Mouse (Mus musculus) lung, adult 2 months (tissue): Measurements from ENCODE around the gene Lamp1. TPM values are rescaled to one million over a fixed set of nuclear protein-coding genes. Genes with fewer than 3 reads are reported as not detected.

Experiments used
- DNase-seq: peaks from one replicate; pipeline ENCODE4 v3.0.0; 2022
- H3K4me1 ChIP-seq: fragments of 200-500 bp; 2 replicates; pipeline ENCODE4 v1.6.1; 2011; ENCODE audit warnings: low read length; ENCODE audit not compliant: control insufficient read depth, insufficient read depth
- H3K4me3 ChIP-seq: fragments of 200-500 bp; replicated peaks from 2 replicates; pipeline ENCODE3; 2011; ENCODE audit warnings: low read depth, mild to moderate bottlenecking, control low read depth, low read length; ENCODE audit errors: extremely low read depth
- CTCF ChIP-seq: fragments of 200-500 bp; IDR thresholded peaks from 2 replicates; pipeline ENCODE4 v1.5.1; 2011; ENCODE audit warnings: mild to moderate bottlenecking, low read length, control low read depth; ENCODE audit not compliant: insufficient read depth
- POLR2A ChIP-seq: fragments of 200-500 bp; IDR thresholded peaks from 2 replicates; pipeline ENCODE4 v1.6.1; 2011; ENCODE audit warnings: low read depth, mild to moderate bottlenecking, control low read depth, low read length, borderline replicate concordance; ENCODE audit errors: extremely low read depth
- WGBS: fragments of 180-500 bp; shearing (Covaris S2); methylation state at CpG from one replicate; pipeline ENCODE4 v1.1.7; 2018; 5-methylcytosine and 5-hydroxymethylcytosine counted together
- polyA plus RNA-seq: library from polyadenylated mRNA; depleted of rRNA; stranded (reverse); fragments of >200 nt; gene quantifications from 2 replicates; pipeline ENCODE4 v1.2.3, GENCODE M21; 2012; rRNA removed

Lamp1 gene
- polyA plus RNA-seq, 1 experiment: 729 TPM

DNA sequence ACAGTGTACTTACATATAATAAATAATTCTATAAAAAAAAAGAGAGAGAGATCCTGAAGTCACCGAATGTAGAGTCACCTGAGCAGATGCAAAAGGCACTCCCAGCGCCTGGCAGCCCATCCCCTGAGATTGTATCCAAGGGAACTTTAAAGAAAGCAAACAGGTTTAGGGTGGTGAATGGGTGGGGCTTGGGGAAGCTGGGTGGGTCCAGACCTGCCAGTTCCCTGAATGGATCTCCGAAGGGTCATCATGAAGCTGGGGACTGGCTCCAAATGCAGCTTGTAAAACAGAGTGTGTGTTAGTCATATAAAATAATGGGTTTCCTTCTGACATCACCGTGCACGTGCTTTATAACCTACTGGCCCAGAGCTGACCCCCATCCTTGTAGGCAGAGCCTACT is 47.3 kb downstream of the Lamp1 start:
- H3K4me3 ChIP-seq: no peak overlapping the region
- no peak for DNase-seq
- TF ChIP-seq POLR2A (no peak), CTCF (no peak)
- 62% methylated on average over 5 of the region's 5 CpGs for WGBS
- peaks cover 19% of the 10 kb centered on the region for H3K4me1 ChIP-seq

DNA sequence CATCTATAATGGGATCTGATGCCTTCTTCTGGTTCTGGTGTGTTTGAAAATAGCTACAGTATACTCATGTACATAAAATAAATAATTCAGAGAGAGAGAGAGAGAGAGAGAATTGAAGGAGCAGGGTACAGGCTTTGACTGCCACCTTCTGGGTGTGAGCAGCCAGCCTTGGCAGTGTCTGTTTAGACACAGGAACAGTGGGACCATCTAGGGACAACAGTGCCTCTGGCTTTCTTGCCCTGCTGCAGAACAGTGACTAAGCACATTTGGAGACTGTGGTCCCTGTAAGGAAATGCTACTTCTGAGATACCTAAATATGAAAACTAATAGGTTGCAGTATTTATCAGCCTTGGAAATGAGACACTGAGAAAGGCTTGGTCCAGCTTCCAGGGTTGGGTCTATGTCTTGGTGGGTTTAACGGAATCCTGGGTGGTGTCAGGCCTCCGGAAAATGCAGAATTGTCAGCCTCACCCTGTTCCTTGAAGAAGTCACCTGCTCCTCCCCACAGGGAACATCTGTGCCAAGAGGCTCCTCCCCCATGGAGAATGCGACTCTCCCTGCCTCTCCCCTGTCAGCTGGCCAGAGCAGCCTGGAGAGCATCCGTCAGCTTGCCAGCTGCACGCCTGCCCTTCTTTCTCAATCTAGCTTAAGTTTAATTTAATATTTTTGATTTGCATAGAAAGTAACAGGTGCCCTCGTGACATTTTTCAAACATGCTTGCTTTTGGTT is 49.8 kb downstream of the Lamp1 start:
- H3K4me3 ChIP-seq: no peak overlapping the region
- no peak for DNase-seq
- peaks cover 22% of the 10 kb centered on the region for H3K4me1 ChIP-seq
- 25% methylated on average over 6 of the region's 6 CpGs for WGBS
- TF ChIP-seq POLR2A (no peak), CTCF (peak; percentile 54; the same call in 1 of the 2 replicates)

DNA sequence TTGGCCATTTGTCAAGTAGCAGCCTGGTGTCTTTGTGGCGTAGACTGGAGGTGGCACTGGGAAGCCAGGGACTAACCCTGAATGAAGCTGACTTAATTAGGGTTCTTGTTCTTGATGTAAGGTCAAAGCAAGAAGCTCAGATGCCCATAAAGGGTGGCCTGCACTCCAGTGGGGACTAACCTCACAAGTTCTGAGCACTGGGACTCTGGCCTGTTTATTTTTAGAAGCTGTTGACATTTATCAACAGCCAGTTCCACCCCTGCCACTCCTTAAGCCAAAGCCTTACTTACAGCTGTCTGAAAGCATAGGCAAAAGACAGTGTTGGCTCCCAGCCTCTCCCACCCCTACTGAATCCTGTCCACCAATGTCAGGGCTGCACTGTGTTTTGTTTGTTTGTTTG is 50.8 kb downstream of the Lamp1 start:
- Histone ChIP-seq H3K4me1 (peaks cover 17% of the 10 kb centered on the region), H3K4me3 (no peak overlapping the region)
- TF ChIP-seq POLR2A (no peak), CTCF (no peak)
- no peak for DNase-seq
- WGBS: 39% methylated on average over 1 of the region's 1 CpGs

DNA sequence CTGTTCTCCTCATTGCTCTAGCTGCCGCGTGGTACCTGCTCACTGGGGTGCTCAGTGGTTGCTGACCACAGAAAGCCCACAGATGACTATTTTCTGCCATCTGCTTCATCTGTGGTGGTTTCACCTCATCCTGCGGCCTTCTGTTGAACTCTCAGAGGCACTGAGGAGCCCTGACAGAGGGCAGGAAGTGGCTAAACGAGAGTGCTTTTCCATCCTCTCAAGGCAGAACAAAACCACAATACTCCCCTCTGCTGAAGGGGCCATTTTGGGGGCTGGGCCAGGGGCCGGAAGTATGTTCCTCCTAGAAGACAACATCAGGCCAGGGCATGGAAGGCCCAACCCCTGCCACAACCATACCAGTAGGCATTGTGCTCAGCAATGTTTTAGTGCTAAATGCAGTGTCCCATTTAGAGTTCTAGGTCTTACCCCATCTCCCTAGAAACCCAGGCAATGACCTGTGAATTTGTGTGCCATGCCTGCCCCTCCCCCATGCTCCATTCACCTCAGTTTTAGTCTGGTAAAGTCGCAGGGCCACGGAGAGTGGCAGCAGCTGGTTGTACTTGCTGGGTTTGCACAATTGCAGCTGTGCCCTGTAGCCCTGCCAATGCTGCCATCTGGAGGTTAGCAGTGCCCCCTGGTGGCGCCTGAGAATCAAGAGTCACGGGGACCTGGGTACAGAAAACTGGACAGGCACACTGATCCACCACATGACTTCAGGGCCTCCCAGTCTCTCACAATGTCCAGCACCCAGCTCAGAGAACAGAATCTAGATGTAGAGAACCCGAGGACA is 54.7 kb downstream of the Lamp1 start:
- no peak overlapping the region for H3K4me3 ChIP-seq
- DNase-seq: peak; percentile 87
- whole genome bisulfite sequencing: 14% methylated on average over 10 of the region's 10 CpGs
- no peak for TF ChIP-seq POLR2A
- TF ChIP-seq CTCF: peak; percentile 79
- peaks cover 9% of the 10 kb centered on the region for H3K4me1 ChIP-seq

DNA sequence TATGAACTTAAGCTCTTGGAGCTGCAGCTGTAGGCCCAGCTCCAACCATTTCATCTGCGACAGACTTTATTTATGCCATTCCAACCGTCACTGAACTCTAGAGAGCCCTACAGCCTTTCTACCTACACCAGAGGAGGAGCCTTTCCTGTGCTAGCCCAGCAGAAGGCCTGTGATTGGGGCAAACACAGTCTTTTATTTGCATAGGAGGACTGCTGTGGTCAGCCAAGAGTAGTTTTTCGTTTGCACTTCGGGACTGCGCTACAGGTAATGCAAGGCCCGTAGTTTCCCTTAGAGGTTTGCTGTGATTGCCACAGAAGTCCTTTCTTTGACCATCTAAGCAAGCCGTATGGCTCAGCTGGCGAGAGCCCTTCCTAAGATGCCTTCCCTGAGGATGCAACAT is 57.4 kb downstream of the Lamp1 start:
- Histone ChIP-seq H3K4me1 (peaks cover 3% of the 10 kb centered on the region), H3K4me3 (no peak overlapping the region)
- no peak for DNase-seq
- WGBS: 56% methylated on average over 8 of the region's 8 CpGs
- TF ChIP-seq CTCF (no peak), POLR2A (no peak)

DNA sequence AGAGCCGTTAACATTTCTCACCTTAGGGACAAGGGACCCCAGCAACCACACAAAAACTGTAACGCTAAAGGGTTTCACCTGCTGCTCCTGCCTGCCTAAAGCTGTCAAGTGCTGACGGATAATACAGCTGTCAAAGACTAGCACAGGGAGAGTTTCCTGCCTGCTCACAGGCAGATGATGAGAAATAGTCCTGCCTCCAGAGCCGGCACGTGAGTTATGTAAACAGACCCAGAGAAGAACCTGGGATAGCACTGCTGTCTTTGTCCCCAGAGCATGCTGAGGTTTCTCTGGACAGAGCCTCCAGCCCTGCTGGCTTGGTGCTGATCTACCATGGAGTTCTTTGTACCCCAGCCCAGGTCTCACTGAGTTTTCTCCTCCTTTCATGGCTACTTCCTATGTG is 58.1 kb downstream of the Lamp1 start:
- Histone ChIP-seq H3K4me1 (peaks cover 3% of the 10 kb centered on the region), H3K4me3 (no peak overlapping the region)
- TF ChIP-seq POLR2A: no peak
- no peak for TF ChIP-seq CTCF
- DNase-seq: no peak
- WGBS: 28% methylated on average over 5 of the region's 5 CpGs

DNA sequence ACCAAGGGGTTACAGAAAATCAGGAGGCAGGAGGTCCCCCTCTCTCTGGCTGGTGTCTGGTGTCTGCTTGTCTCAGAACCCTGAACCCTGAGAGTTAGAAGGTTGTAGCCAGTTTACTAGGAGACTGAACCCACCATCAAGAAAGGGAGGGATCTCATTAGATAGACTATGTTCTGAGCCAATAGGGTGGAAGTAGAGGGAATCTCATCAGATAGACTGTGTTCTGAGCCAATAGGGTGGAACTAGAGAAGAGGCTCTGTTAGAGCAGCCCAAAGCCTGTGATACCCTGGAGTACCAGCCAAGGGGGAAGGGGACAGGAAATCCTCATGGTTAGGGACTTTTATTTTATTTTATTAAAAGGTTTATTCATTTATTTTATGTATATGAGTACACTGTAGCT is 59.0 kb downstream of the Lamp1 start:
- peaks cover 3% of the 10 kb centered on the region for H3K4me1 ChIP-seq
- no peak overlapping the region for H3K4me3 ChIP-seq
- DNase-seq: no peak
- TF ChIP-seq POLR2A (no peak), CTCF (no peak)

DNA sequence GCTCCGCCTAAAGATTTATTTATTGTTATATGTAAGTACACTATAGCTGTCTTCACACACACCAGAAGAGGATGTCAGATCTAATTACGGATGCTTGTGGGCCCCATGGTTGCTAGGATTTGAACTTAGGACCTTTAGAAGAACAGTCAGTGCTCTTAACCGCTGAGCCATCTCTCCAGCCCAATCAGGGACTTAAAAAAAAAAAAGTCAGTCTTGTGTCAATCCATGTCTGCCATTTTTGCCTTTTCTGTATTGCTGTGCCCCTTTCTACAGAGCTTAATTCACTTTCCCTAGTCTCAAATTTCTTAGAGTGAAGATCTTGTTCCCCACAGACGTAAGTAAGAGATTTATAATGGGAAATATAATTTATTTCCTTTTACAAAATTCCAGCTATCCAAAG is 59.5 kb downstream of the Lamp1 start:
- no peak overlapping the region for H3K4me3 ChIP-seq
- DNase-seq: no peak
- no peak for TF ChIP-seq POLR2A
- no peak for TF ChIP-seq CTCF
- WGBS: 79% methylated on average over 4 of the region's 4 CpGs
- peaks cover 3% of the 10 kb centered on the region for H3K4me1 ChIP-seq

DNA sequence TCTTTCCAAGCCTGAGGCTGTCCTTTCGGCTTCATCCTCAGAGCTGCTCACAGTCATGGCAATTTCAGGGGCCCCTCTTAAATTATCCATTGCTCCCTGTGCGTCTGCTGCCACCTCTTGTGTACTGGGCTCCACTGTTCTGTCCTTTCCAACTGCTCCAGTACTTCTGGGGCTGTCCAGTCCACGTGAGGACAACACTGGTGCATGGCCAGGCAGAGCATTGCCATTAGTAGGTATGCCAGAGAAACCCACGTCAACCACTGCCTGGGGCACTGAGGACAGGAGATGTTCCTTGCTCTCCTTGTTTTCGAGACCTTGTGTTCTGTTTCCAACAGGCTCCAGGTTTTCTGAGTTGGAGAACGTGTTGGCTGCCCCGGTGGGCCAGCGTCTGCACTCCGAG is 65.5 kb downstream of the Lamp1 start:
- no peaks in the 10 kb centered on the region for H3K4me1 ChIP-seq
- TF ChIP-seq POLR2A (no peak), CTCF (no peak)
- no peak for DNase-seq
- no peak overlapping the region for H3K4me3 ChIP-seq
- 76% methylated on average over 9 of the region's 9 CpGs for WGBS

Other genes starting within 250 kb of the Lamp1 start
- gene F7, start 133.1 kb upstream of the Lamp1 start, polyA plus RNA-seq: 8.5 and 27.2 TPM in 2 replicates
- gene F10, start 121.9 kb upstream of the Lamp1 start, polyA plus RNA-seq: 6.0 and 18.5 TPM in 2 replicates
- gene Proz, start 98.2 kb upstream of the Lamp1 start, polyA plus RNA-seq: 3.2 and 4.5 TPM in 2 replicates
- gene Pcid2, start 53.7 kb upstream of the Lamp1 start, polyA plus RNA-seq: 21.3 and 22.1 TPM in 2 replicates
- 37.3 and 41.4 TPM in 2 replicates for gene Cul4a, start 53.5 kb upstream of the Lamp1 start, polyA plus RNA-seq
- gene Grtp1, start 41.5 kb downstream of the Lamp1 start, polyA plus RNA-seq: 19.0 and 21.4 TPM in 2 replicates
- gene Adprhl1, start 95.0 kb downstream of the Lamp1 start, polyA plus RNA-seq: 0.91 and 2.2 TPM in 2 replicates
- gene Dcun1d2, start 129.0 kb downstream of the Lamp1 start, polyA plus RNA-seq: 19.7 and 23.3 TPM in 2 replicates
- 35.4 and 39.4 TPM in 2 replicates for gene Tmco3, start 129.0 kb downstream of the Lamp1 start, polyA plus RNA-seq
- 17.1 and 28.0 TPM in 2 replicates for gene Tfdp1, start 179.6 kb downstream of the Lamp1 start, polyA plus RNA-seq
- gene Atp4b, start 237.7 kb downstream of the Lamp1 start, polyA plus RNA-seq: 0.49 TPM in 1 of 2 replicates, not detected in the other
- not detected in 2 replicates for gene Grk1, start 245.9 kb downstream of the Lamp1 start, polyA plus RNA-seq